Mouse (Mus musculus): ENCODE results near the gene Megf8. TPM values are rescaled to one million over a fixed set of nuclear protein-coding genes. Genes with fewer than 3 reads are reported as not detected.

Megf8 gene
- total RNA-seq, 4 experiments from 2014 or later = 62.4 to 82.4 (median 71.7) TPM

- DNase-seq = no peak
Measured at GRCm38 (mm10) chr7:25339329-25339728, 22.4 kb downstream of the Megf8 start.

GRCm38 (mm10) chr7:25341000-25341784 is 24.2 kb downstream of the Megf8 start:
- DNase-seq = no peak

- DNase-seq = no peak
Measured at GRCm38 (mm10) chr7:25348861-25349260, 31.9 kb downstream of the Megf8 start.

GRCm38 (mm10) chr7:25358721-25359206 is 41.8 kb downstream of the Megf8 start:
- DNase-seq = no peak

- no peak for DNase-seq
Measured at GRCm38 (mm10) chr7:25363151-25363550, 46.2 kb downstream of the Megf8 start.

- DNase-seq = no peak
Measured at GRCm38 (mm10) chr7:25363632-25364031, 46.7 kb downstream of the Megf8 start.

- DNase-seq = no peak
Measured at GRCm38 (mm10) chr7:25365937-25366625, 49.1 kb downstream of the Megf8 start.

GRCm38 (mm10) chr7:25367632-25368293 is 50.8 kb downstream of the Megf8 start:
- no peak for DNase-seq

- DNase-seq = no peak
Measured at GRCm38 (mm10) chr7:25368333-25368732, 51.4 kb downstream of the Megf8 start.

GRCm38 (mm10) chr7:25369058-25369749 is 52.2 kb downstream of the Megf8 start, which contains the start of gene Cnfn:
Gene Cnfn, minus strand, starts transcription at chr7:25369724.
- DNase-seq = no peak

GRCm38 (mm10) chr7:25372441-25372840 is 55.5 kb downstream of the Megf8 start:
- no peak for DNase-seq

- peak; percentile 93 for DNase-seq
Measured at GRCm38 (mm10) chr7:25376556-25376955, 59.6 kb downstream of the Megf8 start.

GRCm38 (mm10) chr7:25377100-25377700 is 60.2 kb downstream of the Megf8 start:
- DNase-seq = peak; percentile 79

GRCm38 (mm10) chr7:25378181-25379100 is 61.5 kb downstream of the Megf8 start:
- no peak for DNase-seq

GRCm38 (mm10) chr7:25379551-25380351 is 62.8 kb downstream of the Megf8 start:
- no peak for DNase-seq

- DNase-seq = no peak
Measured at GRCm38 (mm10) chr7:25380392-25381283, 63.7 kb downstream of the Megf8 start.

GRCm38 (mm10) chr7:25381284-25381680 is 64.3 kb downstream of the Megf8 start:
- DNase-seq = no peak

- DNase-seq = no peak
Measured at GRCm38 (mm10) chr7:25382541-25382940, 65.6 kb downstream of the Megf8 start.

GRCm38 (mm10) chr7:25383385-25383784 is 66.4 kb downstream of the Megf8 start:
- DNase-seq = no peak

All from adrenal gland, adult 8-10 months (tissue).